Mouse (Mus musculus): ENCODE data around the gene Hpdl.

GRCm38 (mm10) chr4:116840841-116841240 is 19.3 kb upstream of the Hpdl start:
- TF ChIP-seq CTCF (IDR thresholded peaks at IDR 0.05; ENCODE audit: extremely low read depth, insufficient read length, insufficient replicate concordance, low read depth, low read length) (no peak), POLR2A (IDR thresholded peaks at IDR 0.05; ENCODE audit: low read depth, low read length) (no peak)

All from small intestine, adult 2 months (tissue).